Mouse (Mus musculus) MEL-GATA-1-ER (cell line): ENCODE results near the gene Rps8.
A peak's percentile ranks its signal among the peaks of the same experiment; 100 is the strongest.

Experiments used
- DNase-seq: peaks from one replicate; pipeline ENCODE4 v3.0.0-alpha.2; 2012; ENCODE audit warnings: low read depth; ENCODE audit errors: extremely low read depth

Rps8 gene

GRCm38 (mm10) chr4:117148815-117149214 is 7.2 kb downstream of the Rps8 start:
- DNase-seq: no peak

- no peak for DNase-seq
These were observed 7.9 kb downstream of the Rps8 start for GRCm38 (mm10) chr4:117148047-117148713.

- peak; percentile 72 for DNase-seq
These were observed 9.9 kb downstream of the Rps8 start for GRCm38 (mm10) chr4:117146176-117146575.

- no peak for DNase-seq
These were observed 10.8 kb downstream of the Rps8 start for GRCm38 (mm10) chr4:117145248-117145647.

- no peak for DNase-seq
These were observed 13.0 kb downstream of the Rps8 start for GRCm38 (mm10) chr4:117143023-117143422.

GRCm38 (mm10) chr4:117140613-117141012 is 15.4 kb downstream of the Rps8 start:
- no peak for DNase-seq

GRCm38 (mm10) chr4:117139217-117139612 is 16.8 kb downstream of the Rps8 start:
- DNase-seq: no peak

GRCm38 (mm10) chr4:117138295-117139216 is 17.5 kb downstream of the Rps8 start:
- no peak for DNase-seq

GRCm38 (mm10) chr4:117136034-117136433 is 20.0 kb downstream of the Rps8 start:
- DNase-seq: no peak

GRCm38 (mm10) chr4:117134601-117134995 is 21.4 kb downstream of the Rps8 start:
- DNase-seq: no peak

- DNase-seq: peak; percentile 88
These were observed 22.0 kb downstream of the Rps8 start, which contains the start of gene Plk3 for GRCm38 (mm10) chr4:117133817-117134600. Gene Plk3 (minus strand): TSS chr4:117133963.

GRCm38 (mm10) chr4:117133366-117133796 is 22.7 kb downstream of the Rps8 start:
- no peak for DNase-seq

GRCm38 (mm10) chr4:117132794-117133143 is 23.3 kb downstream of the Rps8 start:
- DNase-seq: no peak

GRCm38 (mm10) chr4:117131890-117132793 is 23.9 kb downstream of the Rps8 start:
- no peak for DNase-seq

- DNase-seq: no peak
These were observed 24.8 kb downstream of the Rps8 start for GRCm38 (mm10) chr4:117131198-117131597.

GRCm38 (mm10) chr4:117130790-117131189 is 25.3 kb downstream of the Rps8 start:
- DNase-seq: no peak

- no peak for DNase-seq
These were observed 27.9 kb downstream of the Rps8 start for GRCm38 (mm10) chr4:117127991-117128686.

- DNase-seq: no peak
These were observed 29.3 kb downstream of the Rps8 start, which contains the start of gene Tctex1d4 for GRCm38 (mm10) chr4:117126675-117127290. Gene Tctex1d4 (plus strand): TSS chr4:117126794.

GRCm38 (mm10) chr4:117125910-117126674 is 30.0 kb downstream of the Rps8 start:
- peak; percentile 77 for DNase-seq
